Mouse (Mus musculus): ENCODE measurements around the gene Gm29797.

Gene Gm29797

DNA sequence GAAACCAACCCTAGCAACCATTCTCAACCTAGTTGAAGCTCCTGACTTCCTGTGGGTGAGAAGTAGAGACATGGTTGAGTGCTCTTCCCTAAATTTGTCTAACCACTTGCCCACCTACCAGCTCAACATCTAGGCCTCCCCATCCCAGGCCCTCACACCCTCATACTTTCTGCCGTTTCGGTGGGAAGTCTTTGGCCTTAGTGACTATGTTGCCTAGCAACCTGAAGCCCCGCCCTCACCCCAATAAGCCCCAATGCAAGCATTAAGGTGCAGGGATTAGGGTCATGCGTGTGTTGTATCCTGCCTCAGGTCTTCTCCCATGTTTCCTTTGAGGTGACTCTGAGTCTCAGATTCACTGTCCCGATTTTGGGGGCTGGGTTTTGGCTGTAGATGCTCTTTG is 41.4 kb downstream of the Gm29797 start, which contains the start of gene Lkaaear1:
Gene Lkaaear1, minus strand, starts transcription at position 202 of the 400 bp plus-strand sequence.
- no peak for DNase-seq (ENCODE audit: low spot score)

DNA sequence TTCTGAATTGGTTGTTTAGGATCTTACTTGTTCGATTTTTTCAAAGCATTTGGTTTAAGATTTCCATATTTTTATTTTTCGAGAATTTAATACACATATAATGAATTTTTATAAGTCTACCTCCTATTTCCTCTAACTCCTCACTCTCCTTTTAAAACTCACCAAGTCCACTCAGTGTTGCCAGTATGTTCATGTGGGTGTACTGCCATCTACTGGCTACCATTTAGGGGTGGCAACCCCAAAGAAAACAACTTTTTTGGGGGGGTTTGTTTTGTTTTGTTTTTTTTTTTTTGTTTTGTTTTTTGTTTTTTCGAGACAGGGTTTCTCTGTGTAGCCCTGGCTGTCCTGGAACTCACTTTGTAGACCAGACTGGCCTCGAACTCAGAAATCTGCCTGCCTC is 49.8 kb downstream of the Gm29797 start:
- DNase-seq (ENCODE audit: low spot score), result no peak
